Mouse (Mus musculus): ENCODE measurements around the gene Fos.

The Fos gene

GRCm38 (mm10) chr12:85461913-85462663 lies 11.6 kb upstream of the Fos start:
- DNase-seq (ENCODE audit: low spot score in 2 of 2), result no peak

DNA sequence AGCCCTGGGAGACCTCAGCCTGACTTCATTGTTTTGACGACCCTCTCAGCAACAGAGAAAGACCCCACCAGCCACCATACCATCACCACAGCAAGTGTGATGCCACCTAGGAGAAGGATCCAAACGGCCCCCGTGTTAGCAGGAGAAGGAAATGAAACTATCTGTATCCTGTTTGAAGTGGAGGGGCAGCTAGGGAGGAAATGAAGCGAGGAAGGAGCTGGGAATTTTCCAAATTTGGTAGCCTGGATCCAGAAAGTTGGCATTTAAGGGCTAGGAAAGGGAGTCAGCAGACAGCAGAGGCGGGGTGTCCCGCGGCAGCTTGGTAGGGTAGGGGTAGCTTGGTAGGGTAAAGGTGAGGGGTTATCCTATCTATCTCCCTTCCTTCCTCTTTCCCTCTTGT lies 10.9 kb upstream of the Fos start:
- DNase-seq (ENCODE audit: low spot score in 2 of 2), result no peak

GRCm38 (mm10) chr12:85464431-85464830 lies 9.3 kb upstream of the Fos start:
- no peak for DNase-seq (ENCODE audit: low spot score in 2 of 2)

GRCm38 (mm10) chr12:85464902-85465301 lies 8.8 kb upstream of the Fos start:
- DNase-seq (ENCODE audit: low spot score in 2 of 2), result no peak

GRCm38 (mm10) chr12:85467854-85468253 lies 5.8 kb upstream of the Fos start:
- no peak for DNase-seq (ENCODE audit: low spot score in 2 of 2)

DNA sequence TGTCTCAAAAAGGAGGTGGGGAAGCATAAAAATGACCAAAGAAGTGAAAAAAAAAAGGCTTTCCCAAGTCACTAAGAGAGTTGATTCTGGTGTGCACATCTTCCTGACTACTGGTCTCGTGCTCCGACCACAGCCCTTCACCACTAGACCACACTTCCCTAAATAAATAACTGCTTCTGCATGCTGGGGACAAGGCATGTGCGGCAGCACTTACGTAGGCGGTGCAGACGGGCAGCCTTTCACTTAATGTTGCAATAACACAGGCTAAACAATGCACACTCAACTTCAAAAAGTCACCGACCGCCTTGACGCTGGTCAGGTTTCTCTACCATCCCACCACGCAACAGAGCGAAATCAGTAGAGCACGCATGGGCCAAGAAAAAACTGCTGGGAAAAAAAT lies 5.0 kb upstream of the Fos start:
- DNase-seq (ENCODE audit: low spot score in 2 of 2), result no peak

- peak; percentile 37 to 51 for DNase-seq (ENCODE audit: low spot score in 2 of 2)
Observed at GRCm38 (mm10) chr12:85471920-85472655, 1.6 kb upstream of the Fos start.

DNA sequence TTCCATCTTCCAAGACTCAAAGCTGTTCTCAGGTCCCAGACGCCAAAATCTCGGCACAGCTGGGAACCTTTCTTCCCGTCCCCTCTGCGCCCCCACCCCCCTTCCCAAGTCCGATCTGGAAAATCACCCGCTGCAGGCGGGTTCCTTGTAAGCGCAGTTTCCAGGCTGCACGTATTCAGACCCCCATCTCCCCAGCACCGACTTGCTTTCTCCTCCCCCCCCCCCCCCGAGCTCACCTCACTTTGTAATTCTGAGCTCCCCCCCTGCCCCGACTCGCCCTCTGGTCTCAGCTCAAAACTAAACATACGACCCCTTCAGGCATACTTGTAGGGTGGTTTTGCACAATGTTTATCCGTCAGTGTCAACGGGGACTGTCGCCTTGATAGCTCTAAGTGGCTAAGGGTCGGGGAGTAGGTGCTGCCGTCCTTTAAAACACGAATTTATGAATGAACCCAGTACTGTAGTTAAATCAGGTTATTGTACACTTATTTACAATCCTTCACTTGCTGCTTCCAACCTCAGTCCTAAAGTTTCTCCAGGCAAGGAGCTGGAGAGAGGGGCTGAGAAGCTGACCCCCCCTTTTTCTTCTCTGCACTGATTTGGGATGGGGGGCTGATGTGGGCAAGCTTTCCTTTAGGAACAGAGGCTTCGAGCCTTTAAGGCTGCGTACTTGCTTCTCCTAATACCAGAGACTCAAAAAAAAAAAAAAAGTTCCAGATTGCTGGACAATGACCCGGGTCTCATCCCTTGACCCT lies 857 bp upstream of the Fos start:
- peak in 1 of 2 experiments; percentile 18 for DNase-seq (ENCODE audit: low spot score in 2 of 2)

- peak; percentile 42 to 57 for DNase-seq (ENCODE audit: low spot score in 2 of 2)
Observed at GRCm38 (mm10) chr12:85474298-85475231, 875 bp downstream of the Fos start.

- no peak for DNase-seq (ENCODE audit: low spot score in 2 of 2)
Observed at GRCm38 (mm10) chr12:85475232-85475919, 1.7 kb downstream of the Fos start.

DNA sequence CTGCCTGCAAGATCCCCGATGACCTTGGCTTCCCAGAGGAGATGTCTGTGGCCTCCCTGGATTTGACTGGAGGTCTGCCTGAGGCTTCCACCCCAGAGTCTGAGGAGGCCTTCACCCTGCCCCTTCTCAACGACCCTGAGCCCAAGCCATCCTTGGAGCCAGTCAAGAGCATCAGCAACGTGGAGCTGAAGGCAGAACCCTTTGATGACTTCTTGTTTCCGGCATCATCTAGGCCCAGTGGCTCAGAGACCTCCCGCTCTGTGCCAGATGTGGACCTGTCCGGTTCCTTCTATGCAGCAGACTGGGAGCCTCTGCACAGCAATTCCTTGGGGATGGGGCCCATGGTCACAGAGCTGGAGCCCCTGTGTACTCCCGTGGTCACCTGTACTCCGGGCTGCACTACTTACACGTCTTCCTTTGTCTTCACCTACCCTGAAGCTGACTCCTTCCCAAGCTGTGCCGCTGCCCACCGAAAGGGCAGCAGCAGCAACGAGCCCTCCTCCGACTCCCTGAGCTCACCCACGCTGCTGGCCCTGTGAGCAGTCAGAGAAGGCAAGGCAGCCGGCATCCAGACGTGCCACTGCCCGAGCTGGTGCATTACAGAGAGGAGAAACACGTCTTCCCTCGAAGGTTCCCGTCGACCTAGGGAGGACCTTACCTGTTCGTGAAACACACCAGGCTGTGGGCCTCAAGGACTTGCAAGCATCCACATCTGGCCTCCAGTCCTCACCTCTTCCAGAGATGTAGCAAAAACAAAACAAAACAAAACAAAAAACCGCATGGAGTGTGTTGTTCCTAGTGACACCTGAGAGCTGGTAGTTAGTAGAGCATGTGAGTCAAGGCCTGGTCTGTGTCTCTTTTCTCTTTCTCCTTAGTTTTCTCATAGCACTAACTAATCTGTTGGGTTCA lies 2.5 kb downstream of the Fos start:
- DNase-seq (ENCODE audit: low spot score in 2 of 2), result peak in 1 of 2 experiments; percentile 15

- DNase-seq (ENCODE audit: low spot score in 2 of 2), result no peak
Observed at GRCm38 (mm10) chr12:85477219-85477618, 3.5 kb downstream of the Fos start.

DNA sequence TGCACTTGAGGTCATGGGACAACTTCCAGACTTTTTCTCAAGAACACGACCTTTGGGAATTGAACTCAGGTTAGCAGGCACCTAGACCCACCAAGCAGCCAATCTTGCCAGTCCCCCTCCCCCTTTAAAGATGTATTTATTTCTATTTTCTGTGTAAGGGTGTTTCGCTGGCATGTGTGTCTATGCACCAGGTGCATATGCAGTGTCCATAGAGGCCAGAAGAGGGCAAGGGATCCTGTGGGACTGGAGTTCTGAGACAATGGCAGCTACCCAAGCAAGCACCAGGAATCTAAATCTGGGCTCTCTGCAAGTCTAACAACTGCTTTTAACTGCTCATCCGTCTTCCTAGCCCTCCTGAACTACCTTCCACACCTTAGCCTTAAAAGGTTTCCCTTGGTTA lies 4.1 kb downstream of the Fos start:
- DNase-seq (ENCODE audit: low spot score in 2 of 2), result no peak

DNA sequence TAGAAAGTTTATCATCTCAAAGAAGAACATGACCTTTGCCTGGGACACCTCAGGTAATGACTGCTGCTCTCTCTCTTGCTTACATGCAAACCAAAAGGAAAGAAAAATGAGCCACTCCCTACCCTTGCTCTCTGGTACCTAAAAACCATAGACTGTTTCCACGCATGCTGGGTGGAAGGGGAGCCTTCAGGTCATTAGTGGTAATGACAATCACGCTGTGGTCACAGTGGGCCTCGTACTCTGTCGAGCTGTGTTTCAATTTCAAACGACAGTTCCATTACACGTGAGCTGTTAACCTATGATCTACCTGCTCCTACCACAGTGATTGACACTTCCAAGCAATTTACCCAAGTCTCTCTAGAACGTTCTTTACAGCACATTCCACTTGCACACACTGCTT lies 5.0 kb downstream of the Fos start:
- DNase-seq (ENCODE audit: low spot score in 2 of 2), result no peak

DNA sequence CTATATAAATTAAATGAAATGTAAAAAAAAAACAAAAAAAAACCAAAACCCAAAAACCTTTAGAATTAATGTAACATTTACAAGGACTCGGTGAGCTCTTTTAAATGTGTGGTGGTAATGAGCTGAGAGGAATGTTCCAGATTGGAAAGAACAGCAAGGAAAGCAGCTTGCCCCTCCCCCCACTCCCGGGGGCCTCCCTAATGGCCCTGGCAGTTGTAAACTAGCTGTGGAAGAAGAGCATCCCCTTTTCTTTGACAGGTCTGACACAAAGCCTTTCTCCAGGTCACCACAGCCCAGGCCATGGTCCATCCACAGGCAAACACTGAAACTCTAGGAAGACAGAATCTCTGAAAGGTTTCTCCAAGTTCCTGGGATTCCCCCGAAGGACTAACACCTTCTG lies 5.5 kb downstream of the Fos start:
- DNase-seq (ENCODE audit: low spot score in 2 of 2), result no peak

DNA sequence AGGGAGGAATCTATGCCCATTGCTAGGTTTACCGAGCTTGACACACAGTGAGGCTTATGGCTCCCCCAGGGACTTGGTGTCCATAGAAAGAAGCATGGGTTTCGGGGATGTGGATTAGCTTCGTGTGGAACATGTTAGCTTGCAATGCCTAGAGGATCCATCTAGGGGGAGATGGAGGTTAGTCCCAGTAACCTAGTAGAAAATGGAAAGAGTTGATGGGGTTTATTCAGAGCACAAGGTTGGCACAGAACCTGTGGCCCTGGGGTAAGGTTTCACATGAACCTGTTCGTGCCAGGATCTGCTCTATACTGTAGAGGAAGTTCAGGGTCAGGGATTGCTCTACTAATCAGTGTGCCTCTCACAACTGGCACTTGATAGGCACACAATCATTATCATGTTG lies 9.5 kb downstream of the Fos start:
- peak in 1 of 2 experiments; percentile 18 for DNase-seq (ENCODE audit: low spot score in 2 of 2)

- DNase-seq (ENCODE audit: low spot score in 2 of 2), result no peak
Observed at GRCm38 (mm10) chr12:85484655-85485054, 11.0 kb downstream of the Fos start.

GRCm38 (mm10) chr12:85485890-85486765 lies 12.4 kb downstream of the Fos start:
- DNase-seq (ENCODE audit: low spot score in 2 of 2), result peak; percentile 88 to 96

GRCm38 (mm10) chr12:85486766-85487069 lies 13.0 kb downstream of the Fos start:
- peak in 1 of 2 experiments; percentile 49 for DNase-seq (ENCODE audit: low spot score in 2 of 2)

Measured in spleen, postnatal 10 days (tissue).